Mouse (Mus musculus) olfactory bulb, adult 2 months (tissue): ENCODE measurements around the gene Vsig10l. TPM values are rescaled to one million over a fixed set of nuclear protein-coding genes. Genes with fewer than 3 reads are reported as not detected.

Experiments
- H3K27ac ChIP-seq: fragments of 200-500 bp; 2 replicates; pipeline ENCODE4 v1.5.1; 2012; ENCODE audit warnings: low read depth, low read length; ENCODE audit not compliant: insufficient read depth
- H3K4me1 ChIP-seq: fragments of 200-500 bp; 2 replicates; pipeline ENCODE4 v1.6.1; 2012; ENCODE audit warnings: low read length; ENCODE audit not compliant: control insufficient read depth, insufficient read depth
- H3K4me3 ChIP-seq: fragments of 200-500 bp; 2 replicates; pipeline ENCODE4 v1.5.1; 2012; ENCODE audit warnings: mild to moderate bottlenecking, low read depth, low read length, moderate library complexity; ENCODE audit not compliant: insufficient read depth
- CTCF ChIP-seq: fragments of 200-500 bp; IDR thresholded peaks from 2 replicates; pipeline ENCODE4 v1.5.1; 2012; ENCODE audit warnings: low read depth, mild to moderate bottlenecking, low read length, moderate library complexity; ENCODE audit not compliant: insufficient read depth
- POLR2A ChIP-seq: fragments of 200-500 bp; IDR thresholded peaks from 2 replicates; pipeline ENCODE4 v1.6.1; 2012; ENCODE audit warnings: mild to moderate bottlenecking, low read depth, low read length, moderate library complexity; ENCODE audit not compliant: insufficient read depth
- WGBS: fragments of 180-500 bp; shearing (Covaris S2); methylation state at CpG from one replicate; pipeline ENCODE4 v1.1.7; 2018; 5-methylcytosine and 5-hydroxymethylcytosine counted together
- polyA plus RNA-seq: library from polyadenylated mRNA; stranded (reverse); fragments of >200 nt; gene quantifications from 2 replicates; pipeline ENCODE4 v1.2.4, GENCODE M21; 2012; ENCODE audit warnings: low replicate concordance; ENCODE audit not compliant: missing spikeins, insufficient read depth, insufficient read length

The Vsig10l gene
- polyA plus RNA-seq, 1 experiment = not detected

DNA sequence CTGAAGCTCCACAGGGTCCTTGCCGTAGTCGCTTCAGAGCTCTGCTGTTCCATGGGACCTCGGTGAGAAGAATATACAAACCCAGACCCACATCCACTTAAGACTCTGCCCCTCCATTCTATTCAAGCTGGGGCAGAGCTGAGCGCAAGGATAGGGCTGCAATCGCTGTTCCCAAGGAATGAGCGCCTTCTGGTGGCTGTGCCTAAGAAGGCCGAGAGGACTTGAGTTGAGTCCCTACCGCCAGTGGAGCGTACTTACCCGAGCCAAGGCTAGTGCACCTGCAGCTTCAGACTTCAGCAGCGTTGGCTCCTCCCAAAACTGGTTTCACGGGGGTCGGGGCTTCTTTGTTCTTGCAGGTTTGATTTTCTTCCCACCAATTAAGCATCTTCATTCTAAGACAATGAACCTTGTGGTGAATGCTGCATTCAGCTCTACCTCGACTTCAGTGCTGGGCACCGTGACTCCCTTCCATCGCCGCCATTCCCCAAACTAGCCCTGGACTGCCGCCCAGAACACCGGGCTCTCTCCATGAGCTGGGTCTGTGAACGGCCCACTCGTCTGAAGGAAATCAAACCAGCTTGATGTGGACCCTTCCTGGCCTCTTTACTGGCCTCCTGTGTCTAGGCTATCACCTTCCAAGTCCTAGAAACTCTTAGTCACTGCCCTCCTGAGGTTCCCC, 32.5 kb downstream of the Vsig10l start:
- no peak for TF ChIP-seq POLR2A
- peak; percentile 95 for TF ChIP-seq CTCF
- WGBS = 6% methylated on average over 21 of the region's 21 CpGs
- no peak overlapping the region for H3K27ac ChIP-seq
- no peak overlapping the region for H3K4me3 ChIP-seq
- H3K4me1 ChIP-seq = peaks cover 8% of the 10 kb centered on the region; the same call in 1 of the 2 replicates

DNA sequence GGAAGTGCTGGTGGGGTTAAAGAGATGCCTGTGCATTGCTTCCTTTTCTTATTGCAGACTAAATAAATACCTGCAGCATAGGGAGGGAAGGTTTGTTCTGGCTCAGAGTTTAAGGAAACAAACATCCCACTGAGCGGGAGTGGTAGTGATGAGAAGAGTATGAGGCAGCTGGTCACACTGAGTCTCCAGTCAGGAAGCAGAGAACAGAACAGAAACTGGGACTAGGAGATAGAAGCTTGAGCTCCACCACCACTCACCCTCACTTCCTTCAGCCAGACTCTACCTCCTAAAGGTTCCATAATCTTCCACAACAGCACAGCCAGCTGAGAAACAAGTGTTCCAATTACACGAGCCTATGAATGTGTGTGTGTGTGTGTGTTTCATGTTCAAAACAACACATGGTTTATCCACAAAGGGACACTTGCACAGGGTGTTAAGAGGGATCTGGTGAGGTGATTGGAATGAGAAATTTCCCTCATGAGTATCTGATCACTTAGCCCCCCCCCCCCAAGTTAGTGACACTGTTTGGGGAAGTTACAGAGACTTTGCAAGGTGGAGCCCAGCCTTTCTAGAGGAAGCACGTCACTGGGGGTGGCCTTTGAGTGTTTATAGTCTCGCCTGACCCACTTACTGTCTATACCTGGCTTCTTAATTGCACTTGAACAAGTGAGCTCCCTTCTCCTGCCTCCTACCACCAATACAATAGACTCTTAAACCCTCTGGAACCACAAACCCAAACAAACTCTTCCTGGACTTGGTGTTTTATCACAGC, 48.9 kb downstream of the Vsig10l start:
- Histone ChIP-seq H3K4me1 (no peaks in the 10 kb centered on the region), H3K4me3 (no peak overlapping the region), H3K27ac (no peak overlapping the region)
- WGBS = 53% methylated on average over 4 of the region's 4 CpGs
- TF ChIP-seq POLR2A (no peak), CTCF (no peak)

DNA sequence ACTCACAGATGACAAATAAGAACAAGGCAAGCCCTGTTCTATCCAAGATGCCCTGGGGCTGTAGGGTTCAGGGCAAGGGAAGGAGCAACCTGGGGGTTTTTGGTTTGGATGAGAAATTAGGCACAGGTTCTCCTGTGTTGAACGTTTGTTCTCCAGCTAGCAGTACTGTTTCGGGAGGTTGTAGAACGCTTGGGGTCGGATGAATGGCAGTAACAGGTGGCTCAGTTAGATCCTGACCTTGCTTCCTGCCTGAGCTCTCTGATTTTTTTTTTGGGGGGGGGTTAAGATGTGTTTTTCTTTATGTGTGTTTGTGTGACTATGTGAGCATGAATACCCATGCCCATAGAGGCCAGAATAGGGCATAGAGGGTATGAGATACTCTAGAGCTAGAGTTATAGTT, 49.6 kb downstream of the Vsig10l start:
- WGBS = 83% methylated on average over 4 of the region's 4 CpGs
- Histone ChIP-seq H3K27ac (no peak overlapping the region), H3K4me3 (no peak overlapping the region), H3K4me1 (no peaks in the 10 kb centered on the region)
- TF ChIP-seq CTCF (no peak), POLR2A (no peak)

DNA sequence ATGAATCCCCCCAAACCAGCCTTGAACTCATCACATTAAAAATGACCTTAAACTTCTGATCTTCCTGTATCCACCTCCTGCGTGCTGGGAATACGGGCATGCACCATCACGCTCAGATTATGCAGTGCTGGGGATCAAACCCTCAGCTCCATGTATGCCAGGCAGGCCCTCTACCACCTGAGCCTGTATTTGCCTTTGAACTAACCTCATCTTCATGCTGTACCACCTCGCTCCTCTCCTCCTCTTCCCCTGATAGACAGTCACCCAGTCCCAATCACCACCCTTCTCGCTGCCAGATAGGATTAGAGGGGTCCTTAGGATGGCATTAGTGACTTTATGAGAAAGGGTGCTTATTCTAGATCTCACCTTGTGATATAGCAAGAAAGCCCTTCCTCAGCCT, 52.1 kb downstream of the Vsig10l start:
- Histone ChIP-seq H3K4me1 (no peaks in the 10 kb centered on the region), H3K4me3 (no peak overlapping the region), H3K27ac (no peak overlapping the region)
- TF ChIP-seq CTCF (no peak), POLR2A (no peak)
- WGBS = 84% methylated on average over 5 of the region's 5 CpGs

DNA sequence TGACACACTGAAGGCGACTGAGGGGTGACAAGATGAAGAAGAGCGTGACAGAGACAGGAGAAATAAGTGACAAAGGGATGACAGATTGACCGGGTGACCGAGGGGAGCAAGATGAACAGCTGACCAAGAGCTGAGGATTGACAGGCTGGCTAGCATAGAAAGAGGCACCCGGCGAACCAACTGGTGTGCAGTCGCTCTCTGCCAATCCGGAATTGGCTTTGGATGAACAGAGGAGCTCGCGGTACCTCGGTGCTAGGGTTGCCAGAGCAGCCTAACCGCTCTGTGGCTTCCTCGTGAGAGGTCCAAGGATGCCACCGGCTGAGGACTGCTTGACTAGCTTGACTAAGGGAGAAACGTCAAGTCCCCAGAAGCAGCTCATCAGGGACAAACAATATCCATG, 55.4 kb downstream of the Vsig10l start:
- WGBS = 78% methylated on average over 15 of the region's 15 CpGs

More for the DNA sequence above, 55.4 kb downstream of the Vsig10l start:
- TF ChIP-seq CTCF (no peak), POLR2A (no peak)
- no peak overlapping the region for H3K27ac ChIP-seq
- H3K4me1 ChIP-seq = no peaks in the 10 kb centered on the region
- H3K4me3 ChIP-seq = no peak overlapping the region

Other genes starting within 250 kb of the Vsig10l start
- not detected in 2 replicates for gene Zfp715, start 149.9 kb upstream of the Vsig10l start, polyA plus RNA-seq
- gene Siglecf, start 111.8 kb upstream of the Vsig10l start, polyA plus RNA-seq = not detected in 2 replicates
- gene Siglecg, start 54.9 kb upstream of the Vsig10l start, polyA plus RNA-seq = not detected in 2 replicates
- gene Lim2, start 35.5 kb upstream of the Vsig10l start, polyA plus RNA-seq = not detected in 2 replicates
- gene Nkg7, start 26.1 kb upstream of the Vsig10l start, polyA plus RNA-seq = not detected in 2 replicates
- gene Cldnd2, start 22.4 kb upstream of the Vsig10l start, polyA plus RNA-seq = not detected in 2 replicates
- gene Etfb, start 19.1 kb upstream of the Vsig10l start, polyA plus RNA-seq = not detected in 2 replicates
- not detected in 2 replicates for gene Gm45233, start 19.0 kb upstream of the Vsig10l start, polyA plus RNA-seq
- not detected in 2 replicates for gene Iglon5, start 26.9 kb downstream of the Vsig10l start, polyA plus RNA-seq
- gene 4931406B18Rik, start 42.8 kb downstream of the Vsig10l start, polyA plus RNA-seq = not detected in 2 replicates
- gene Cd33, start 81.3 kb downstream of the Vsig10l start, polyA plus RNA-seq = not detected in 2 replicates
- gene Zfp658, start 99.1 kb downstream of the Vsig10l start, polyA plus RNA-seq = not detected in 2 replicates
- not detected in 2 replicates for gene Zfp719, start 116.5 kb downstream of the Vsig10l start, polyA plus RNA-seq
- gene Zfp819, start 144.0 kb downstream of the Vsig10l start, polyA plus RNA-seq = not detected in 2 replicates
- not detected in 2 replicates for gene Ceacam18, start 171.6 kb downstream of the Vsig10l start, polyA plus RNA-seq
- gene Siglece, start 197.0 kb downstream of the Vsig10l start, polyA plus RNA-seq = not detected in 2 replicates
- not detected in 2 replicates for gene Ctu1, start 208.9 kb downstream of the Vsig10l start, polyA plus RNA-seq
- gene Klk14, start 227.3 kb downstream of the Vsig10l start, polyA plus RNA-seq = not detected in 2 replicates
- not detected in 2 replicates for gene Klk13, start 249.4 kb downstream of the Vsig10l start, polyA plus RNA-seq